In genomic region chr2:132514353-132514752, GRCm38 (mm10) we compare ENCODE assay signal across 10 mouse cellular contexts.
DNase-seq lines count a peak whose midpoint lies in the region; ATAC-seq and TF ChIP-seq lines count a peak whose summit lies in the region.
"Had no signal": no experiment of that assay in that cellular context is flagged by ENCODE, and none has a peak within 500 bp of the region (broad histone marks: within the 10 kb centered on the region; RNA-seq: fewer than 3 reads in every experiment).

No protein-coding gene starts in this region.

- peak; percentile 59 for DNase-seq in layer of hippocampus, adult 11-12 months (ENCODE audit: low spot score)
- no peak for DNase-seq in layer of hippocampus, adult 9-10 months (ENCODE audit: low spot score)
- DNase-seq in brain, embryonic 14.5 days (ENCODE audit: low read depth) = peak; percentile 46
- DNase-seq in cerebellum, postnatal 14 days = peak; percentile 70 to 75
- DNase-seq in adrenal gland, adult 18-20 months (ENCODE audit: low spot score in 2 of 2) = no peak

- no peak for TF ChIP-seq CTCF in brain, embryonic 14.5 days (IDR thresholded peaks at IDR 0.05; ENCODE audit: borderline replicate concordance, extremely low read depth, insufficient read depth, insufficient read length)
- TF ChIP-seq CTCF in olfactory bulb, adult 2 months (IDR thresholded peaks at IDR 0.05; ENCODE audit: insufficient read depth, low read depth, low read length) = no peak

- no peak for TF ChIP-seq POLR2A in brain, embryonic 14.5 days (IDR thresholded peaks at IDR 0.05; ENCODE audit: borderline replicate concordance, extremely low read depth, insufficient read depth, insufficient read length, poor library complexity, severe bottlenecking)
- TF ChIP-seq POLR2A in olfactory bulb, adult 2 months (IDR thresholded peaks at IDR 0.05; ENCODE audit: insufficient read depth, low read depth, low read length) = no peak

- H3K27ac ChIP-seq in olfactory bulb, adult 2 months (ENCODE audit: insufficient read depth, low read depth, low read length) = peak overlapping the region; percentile 17; the same call in 1 of the 2 replicates
- H3K27ac ChIP-seq: hindbrain, embryonic 12.5 days; macrophage had no signal

- peaks cover 29% of the 10 kb centered on the region for H3K4me1 ChIP-seq in olfactory bulb, adult 2 months (ENCODE audit: control insufficient read depth, insufficient read depth, low read length)

- WGBS in olfactory bulb, adult 2 months = 29% methylated on average over 6 of the region's 6 CpGs

- H3K4me3 ChIP-seq in olfactory bulb, adult 2 months (ENCODE audit: insufficient read depth, low read depth, low read length) = no peak overlapping the region
- H3K4me3 ChIP-seq: hindbrain, embryonic 12.5 days had no signal

- ATAC-seq in megakaryocyte, adult 5-6 weeks (ENCODE audit: poor library complexity, severe bottlenecking) = no peak
- ATAC-seq: Patski had no signal

Comparison
In these comparisons a context has a peak if more than half of its experiments do, and no peak if none do; other contexts are left out.
1. DNase-seq: peak in layer of hippocampus, adult 11-12 months (single experiment), brain, embryonic 14.5 days (single experiment) and cerebellum, postnatal 14 days (2 of 2); none in layer of hippocampus, adult 9-10 months (single experiment) and adrenal gland, adult 18-20 months (0 of 2).